Mouse (Mus musculus) kidney, adult 8-10 months (tissue): ENCODE results near the gene Zc2hc1b.

Source experiments
- DNase-seq, 2 experiments: peaks; one replicate each; pipeline ENCODE4 v3.0.0; 2022

Gene Zc2hc1b

DNA sequence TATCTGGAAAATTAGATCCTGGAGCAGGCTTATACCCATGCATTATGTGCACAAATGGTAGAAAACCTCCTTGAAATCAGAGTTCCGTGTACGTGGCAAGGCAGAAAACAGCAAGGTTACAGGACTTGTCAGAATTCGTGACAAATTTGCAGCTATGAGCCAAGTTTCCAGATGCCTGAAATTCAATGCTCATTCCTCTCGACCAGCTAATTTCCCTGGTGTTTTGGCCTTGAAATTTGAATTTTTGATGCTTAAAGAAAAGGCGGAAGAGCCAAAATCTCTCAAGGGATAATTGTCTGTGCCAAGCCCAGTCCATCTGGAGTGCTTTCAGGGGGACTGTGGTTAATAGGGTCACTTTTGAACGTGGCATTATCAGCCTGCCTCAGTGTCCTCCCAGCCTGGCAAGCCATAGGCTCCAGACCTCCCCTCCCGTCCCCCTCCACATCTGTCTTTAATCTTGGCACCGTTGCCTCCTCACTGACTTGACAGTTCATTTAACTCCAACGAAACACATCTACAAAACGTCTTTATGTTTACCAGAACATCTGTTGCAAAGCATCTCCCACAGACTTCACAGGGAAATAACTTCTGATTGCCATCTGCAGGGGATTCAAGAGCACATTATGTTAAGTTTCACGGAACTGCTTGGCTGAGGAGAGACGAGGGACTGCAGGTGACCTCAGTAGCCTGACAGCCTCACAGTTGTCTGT is 6.9 kb downstream of the Zc2hc1b start:
- no peak for DNase-seq

DNA sequence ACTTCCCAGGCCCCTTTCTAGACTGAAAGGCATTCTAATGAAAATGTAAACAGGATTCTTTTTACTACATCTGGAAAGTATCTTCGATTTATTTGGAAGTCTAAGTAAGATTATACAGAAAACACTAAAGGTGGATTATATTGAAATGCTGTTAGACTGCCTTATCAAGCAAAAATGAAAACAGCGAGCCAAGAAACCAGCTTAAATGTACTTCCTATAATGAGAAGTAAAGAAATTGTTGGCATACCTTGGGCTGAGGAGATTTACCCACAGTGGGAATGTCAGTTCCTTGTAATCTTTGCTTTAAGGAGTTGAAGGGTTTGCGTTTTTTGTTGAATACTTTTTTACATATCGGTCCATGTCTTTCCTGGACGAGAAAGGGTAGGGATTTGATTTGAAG is 9.4 kb downstream of the Zc2hc1b start:
- no peak for DNase-seq

DNA sequence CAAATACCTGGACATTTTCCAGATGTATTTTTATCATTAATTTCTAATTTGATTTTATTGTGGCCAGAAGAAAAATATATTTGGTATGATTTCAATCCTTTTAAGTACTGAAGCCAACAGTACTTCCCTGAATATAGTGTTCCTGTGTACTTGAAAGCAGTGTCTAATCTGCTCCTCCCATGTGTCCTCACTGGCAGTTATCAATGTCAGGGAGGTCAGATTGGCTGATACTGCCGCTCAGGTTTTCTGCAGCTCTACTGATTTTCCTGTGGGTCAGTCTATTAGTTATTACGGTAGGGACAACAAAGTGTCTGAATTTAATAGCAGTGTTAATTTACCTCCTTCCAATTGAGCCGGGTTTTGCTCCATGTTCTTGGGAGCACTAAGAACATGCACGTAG is 15.8 kb downstream of the Zc2hc1b start:
- no peak for DNase-seq

- DNase-seq = no peak
These were observed 16.9 kb downstream of the Zc2hc1b start for GRCm38 (mm10) chr10:13160913-13161312.

DNA sequence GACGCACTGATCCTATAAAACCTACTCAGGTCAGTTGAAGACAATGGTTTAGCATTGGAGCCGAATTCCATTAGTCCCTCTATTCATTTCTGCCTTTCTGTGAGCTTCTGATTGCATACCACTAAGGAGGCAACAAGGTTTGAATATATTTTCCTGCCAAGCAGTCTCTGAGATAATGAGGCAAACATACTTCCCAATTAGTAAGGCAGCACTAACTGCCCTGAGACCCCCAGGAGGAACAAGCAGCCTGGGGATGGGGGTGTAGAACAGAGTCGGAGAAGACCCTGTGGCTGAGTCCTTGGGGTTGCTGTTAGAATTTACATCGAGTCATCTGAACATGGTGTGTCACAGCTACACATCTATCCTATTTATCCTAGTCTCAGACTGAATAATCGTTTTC is 22.4 kb downstream of the Zc2hc1b start:
- DNase-seq = no peak

GRCm38 (mm10) chr10:13152811-13153364 is 24.9 kb downstream of the Zc2hc1b start:
- no peak for DNase-seq

DNA sequence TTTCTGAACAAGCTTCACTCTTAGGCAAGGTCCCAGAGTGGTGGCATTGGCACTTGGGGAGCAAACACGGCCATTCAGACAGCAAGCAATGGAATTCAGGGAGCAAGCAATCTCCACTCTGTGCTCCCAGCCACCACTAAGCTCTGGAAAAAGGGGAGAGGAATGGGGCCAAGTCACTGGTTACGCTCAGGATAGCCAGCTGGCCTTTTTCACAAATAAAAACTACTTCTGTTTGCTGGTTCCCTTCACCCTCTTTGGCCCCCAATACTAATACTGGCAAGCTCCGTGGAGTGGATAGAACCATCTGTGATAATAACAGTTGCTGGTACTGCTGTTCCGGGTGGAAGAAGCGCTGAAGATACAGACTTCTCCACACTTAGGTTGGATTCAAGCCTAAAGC is 26.5 kb downstream of the Zc2hc1b start:
- peak in 1 of 2 experiments; percentile 3 for DNase-seq

- DNase-seq = no peak
These were observed 27.4 kb downstream of the Zc2hc1b start for GRCm38 (mm10) chr10:13150435-13150834.

DNA sequence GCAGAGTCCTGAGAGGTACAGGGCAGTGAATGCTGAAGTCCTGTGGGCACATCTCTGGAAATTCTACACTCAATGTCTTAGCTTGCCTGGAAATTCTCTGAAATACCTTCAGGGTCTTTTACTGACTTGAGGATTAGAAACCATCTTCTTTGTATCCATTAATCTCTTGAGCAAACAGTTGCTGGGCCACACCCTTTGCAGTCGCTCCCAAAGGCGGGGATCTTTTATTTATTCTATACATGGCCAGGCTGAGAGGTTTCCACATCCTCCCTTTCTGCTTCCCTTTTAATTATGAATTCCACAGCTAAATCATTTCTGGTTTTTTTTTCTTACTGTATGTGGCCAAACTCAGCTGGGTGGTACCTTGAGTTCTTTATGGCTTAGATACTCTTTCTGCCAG is 37.4 kb downstream of the Zc2hc1b start:
- DNase-seq = no peak

- no peak for DNase-seq
These were observed 39.9 kb downstream of the Zc2hc1b start for GRCm38 (mm10) chr10:13137906-13138305.

DNA sequence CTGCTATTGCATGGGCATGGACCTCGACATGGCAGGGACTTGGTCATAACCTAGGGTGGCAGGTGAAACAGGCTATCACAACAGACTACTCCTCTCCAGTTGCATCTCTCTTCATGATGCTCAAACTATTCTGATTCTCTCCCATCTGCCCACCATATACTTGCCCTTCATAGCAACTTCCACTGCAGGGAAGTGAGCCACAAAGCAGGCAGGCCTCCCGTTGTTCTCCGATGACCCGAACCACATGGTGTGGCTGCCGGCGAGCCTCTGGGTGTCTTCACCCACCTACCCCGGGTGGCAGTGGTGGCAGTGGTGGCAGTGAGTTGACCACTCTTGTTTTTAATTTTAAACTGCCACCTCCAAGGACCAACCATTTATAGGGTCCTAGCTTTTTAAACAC is 42.1 kb downstream of the Zc2hc1b start:
- no peak for DNase-seq

DNA sequence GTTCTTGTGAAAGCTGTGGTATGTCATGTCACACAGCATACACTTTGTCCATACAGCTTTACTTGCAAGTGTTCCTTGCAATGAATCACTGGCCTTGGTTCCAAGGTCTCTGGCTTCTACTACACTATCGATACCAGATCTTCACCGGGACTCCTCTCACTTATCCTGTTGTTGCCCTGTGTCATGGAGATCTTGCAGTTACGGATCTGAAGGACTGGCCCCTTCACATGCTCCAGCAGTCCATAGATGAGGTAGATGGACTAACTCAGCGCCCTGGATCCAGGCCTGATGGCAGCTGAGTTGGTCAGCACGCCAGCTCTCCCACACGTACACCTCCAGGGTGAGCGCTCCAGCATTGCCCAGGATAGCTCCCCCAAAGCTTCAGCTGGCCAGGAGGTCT is 42.5 kb downstream of the Zc2hc1b start:
- no peak for DNase-seq

- no peak for DNase-seq
These were observed 44.0 kb downstream of the Zc2hc1b start for GRCm38 (mm10) chr10:13133850-13134249.

DNA sequence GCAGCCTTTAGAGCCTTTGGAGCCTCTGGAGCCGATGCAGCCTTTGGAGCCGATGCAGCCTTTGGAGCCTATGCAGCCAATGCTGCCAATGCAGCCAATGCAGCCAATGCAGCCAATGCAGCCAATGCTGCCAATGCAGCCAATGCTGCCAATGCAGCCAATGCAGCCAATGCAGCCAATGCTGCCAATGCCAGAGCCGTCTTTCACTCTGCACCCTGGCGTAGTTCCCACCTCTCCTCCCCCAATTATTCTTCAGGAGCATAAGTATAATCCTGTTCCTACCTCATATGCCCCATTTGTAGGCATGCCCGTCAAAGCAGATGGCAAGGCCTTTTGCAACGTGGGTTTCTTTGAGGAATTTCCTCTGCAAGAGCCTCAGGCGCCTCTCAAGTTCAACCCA is 49.9 kb downstream of the Zc2hc1b start:
- no peak for DNase-seq

DNA sequence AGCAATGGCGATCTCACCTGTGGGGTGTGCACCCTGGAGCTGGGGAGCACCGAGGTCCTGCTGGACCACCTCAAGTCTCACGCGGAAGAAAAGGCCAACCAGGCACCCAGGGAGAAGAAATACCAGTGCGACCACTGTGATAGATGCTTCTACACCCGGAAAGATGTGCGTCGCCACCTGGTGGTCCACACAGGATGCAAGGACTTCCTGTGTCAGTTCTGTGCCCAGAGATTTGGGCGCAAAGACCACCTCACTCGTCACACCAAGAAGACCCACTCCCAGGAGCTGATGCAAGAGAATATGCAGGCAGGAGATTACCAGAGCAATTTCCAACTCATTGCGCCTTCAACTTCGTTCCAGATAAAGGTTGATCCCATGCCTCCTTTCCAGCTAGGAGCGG is 50.5 kb downstream of the Zc2hc1b start:
- peak in 1 of 2 experiments; percentile 5 for DNase-seq

GRCm38 (mm10) chr10:13125811-13126210 is 52.0 kb downstream of the Zc2hc1b start:
- DNase-seq = no peak

- DNase-seq = no peak
These were observed 58.5 kb downstream of the Zc2hc1b start for GRCm38 (mm10) chr10:13119300-13119699.

- DNase-seq = no peak
These were observed 59.1 kb downstream of the Zc2hc1b start for GRCm38 (mm10) chr10:13118770-13119102.

GRCm38 (mm10) chr10:13118024-13118769 is 59.6 kb downstream of the Zc2hc1b start:
- no peak for DNase-seq

DNA sequence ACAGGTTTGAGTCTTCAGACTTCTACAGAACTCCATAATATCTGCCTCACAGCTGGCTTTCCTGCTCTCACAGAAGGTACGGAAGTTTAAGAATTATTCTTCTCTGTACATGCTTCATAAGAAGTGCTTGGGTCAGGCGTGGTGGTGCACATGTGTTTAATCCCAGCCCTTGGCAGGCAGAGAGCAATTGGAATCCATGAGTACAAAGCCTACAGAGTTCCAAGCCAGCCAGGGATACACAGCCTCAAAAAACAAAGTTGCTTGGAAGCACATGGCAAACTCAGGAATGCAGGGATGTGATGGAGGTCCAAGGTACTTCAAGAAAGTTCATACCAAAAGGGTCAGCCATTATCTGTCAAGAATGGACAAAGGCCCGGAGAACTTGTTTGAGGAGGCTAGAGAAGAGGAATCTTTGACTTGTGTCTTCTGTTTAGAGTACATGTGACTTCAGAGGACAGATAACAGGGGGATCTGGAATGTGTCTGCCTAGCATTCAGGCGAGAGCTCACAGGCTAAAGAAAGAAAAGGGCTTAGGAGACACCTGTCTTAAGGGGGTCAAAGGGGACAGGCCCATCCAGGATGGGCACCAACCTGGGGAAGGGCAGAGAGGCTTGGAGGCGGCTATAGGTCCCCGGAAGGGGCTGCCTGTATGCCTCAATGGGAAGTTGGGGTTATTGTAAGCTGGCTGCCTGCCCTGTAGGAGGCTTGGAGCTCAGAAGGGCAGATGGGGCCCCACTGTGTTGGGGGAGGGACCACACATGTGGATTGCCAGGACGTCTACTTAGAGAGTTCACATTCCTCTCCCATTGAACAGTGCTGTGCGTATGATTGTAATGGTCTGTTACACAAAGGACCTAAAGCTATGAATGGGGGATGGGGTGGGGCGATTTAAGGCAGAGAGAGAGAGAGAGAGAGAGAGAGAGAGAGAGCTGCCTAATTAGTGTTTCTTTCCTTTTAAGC is 60.8 kb downstream of the Zc2hc1b start:
- no peak for DNase-seq

DNA sequence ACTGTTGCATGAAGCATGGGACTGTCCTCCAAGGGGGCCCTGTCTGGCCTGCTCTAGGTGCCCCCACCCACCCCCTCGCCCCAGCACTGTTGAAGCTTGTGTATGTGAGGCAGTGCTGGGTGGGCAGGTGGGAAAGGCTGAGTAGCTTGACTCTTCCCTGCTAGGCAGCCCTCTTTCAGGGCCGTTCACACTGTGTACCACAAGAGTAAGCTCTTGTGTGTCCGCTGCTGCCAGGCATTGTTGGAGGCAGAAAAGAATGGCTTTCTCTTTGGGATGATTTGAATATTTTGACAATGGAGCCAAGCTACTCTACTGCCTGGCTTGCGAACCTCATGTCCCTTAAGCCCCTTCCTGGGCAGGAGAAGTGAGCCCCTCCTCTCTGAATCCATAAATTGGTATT is 62.8 kb downstream of the Zc2hc1b start:
- no peak for DNase-seq

- no peak for DNase-seq
These were observed 64.2 kb downstream of the Zc2hc1b start for GRCm38 (mm10) chr10:13113641-13114040.

DNA sequence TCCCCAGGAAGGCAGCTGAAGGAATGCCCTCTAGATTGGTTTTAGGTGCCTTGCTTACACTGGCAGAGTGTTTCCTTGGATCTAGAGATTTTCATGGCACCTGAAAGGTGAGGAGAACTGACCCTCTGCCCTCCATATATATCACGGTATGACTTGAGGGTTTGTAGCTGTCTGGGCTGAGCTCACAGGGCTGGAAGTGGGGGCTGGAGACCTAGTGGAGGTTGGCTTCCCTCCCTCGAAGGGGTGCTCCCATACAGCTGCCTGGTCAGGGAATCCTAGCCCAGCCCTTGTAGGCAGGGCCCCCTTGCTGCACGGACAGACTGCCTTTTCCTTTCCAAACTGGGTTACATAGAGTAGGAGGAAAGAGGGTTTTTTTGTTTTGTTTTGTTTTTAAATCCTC is 65.0 kb downstream of the Zc2hc1b start:
- no peak for DNase-seq
